Mouse (Mus musculus): ENCODE data around the gene Gm19668. TPM values are rescaled to one million over a fixed set of nuclear protein-coding genes. Genes with fewer than 3 reads are reported as not detected.
"Not testable (repeated sequence)": the region's sequence is repeated elsewhere in the genome, so short reads cannot be mapped to it uniquely, and the experiment has no call there.

Gm19668 gene
- polyA plus RNA-seq, 1 experiment from 2014 or later, result not detected

DNA sequence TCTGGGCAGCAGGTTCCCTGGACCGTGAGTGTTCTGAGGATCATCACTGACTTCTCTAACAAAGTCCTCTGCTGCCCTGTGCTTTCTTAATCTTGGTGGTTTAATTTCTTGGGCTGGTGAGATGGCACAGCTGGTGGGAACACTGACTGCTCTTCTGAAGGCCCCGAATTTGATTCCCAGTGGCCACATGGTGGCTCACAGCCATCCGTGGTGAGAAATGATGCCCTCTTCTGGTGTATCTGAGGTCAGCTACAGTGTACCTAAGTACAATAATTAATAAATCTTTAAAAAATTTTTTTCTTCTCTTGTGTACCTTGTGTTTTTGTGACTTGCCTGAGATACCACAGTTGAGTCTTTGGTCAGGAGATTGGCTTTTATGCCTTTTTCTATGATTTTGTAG, 46.6 kb downstream of the Gm19668 start:
- H3K4me2 ChIP-seq (replicated peaks); H3K27ac ChIP-seq; H3K27me3 ChIP-seq (replicated peaks); H3K4me1 ChIP-seq; H3K9ac ChIP-seq; H3K9me3 ChIP-seq; H3K36me3 ChIP-seq; ATAC-seq (ENCODE audit: low FRiP score, low read depth); H3K4me3 ChIP-seq: not testable (repeated sequence)
- WGBS, result 70% methylated on average over 3 of the region's 3 CpGs

DNA sequence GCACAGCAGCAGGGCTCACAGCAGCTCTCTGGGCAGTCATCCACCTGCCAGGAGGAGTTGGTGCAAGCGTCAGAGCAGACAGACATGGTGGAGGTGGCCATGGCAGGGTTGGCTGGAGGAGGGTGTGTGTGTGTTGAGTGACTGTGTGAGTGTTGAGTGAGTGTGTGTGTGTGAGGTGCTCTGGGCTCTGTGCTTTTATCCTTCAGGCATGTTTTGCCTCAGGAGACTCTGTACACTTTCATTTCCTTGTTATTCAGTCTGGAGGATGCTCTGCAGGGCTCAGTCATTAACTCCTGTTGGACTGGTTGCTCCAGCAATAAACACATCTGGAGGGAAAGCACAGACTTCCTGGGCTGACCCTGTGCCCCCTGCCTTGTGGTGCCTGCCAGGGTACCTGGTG, 47.7 kb downstream of the Gm19668 start, which contains the start of gene Gm9736:
TSS of gene Gm9736 (minus strand) at position 101 of the 400 bp plus-strand sequence.
- not testable (repeated sequence) for ATAC-seq (ENCODE audit: low FRiP score, low read depth); H3K27me3 ChIP-seq (replicated peaks); H3K36me3 ChIP-seq; H3K27ac ChIP-seq; H3K4me2 ChIP-seq (replicated peaks); H3K9ac ChIP-seq; H3K9me3 ChIP-seq; H3K4me1 ChIP-seq; H3K4me3 ChIP-seq
- 77% methylated on average over 1 of the region's 1 CpGs for WGBS

DNA sequence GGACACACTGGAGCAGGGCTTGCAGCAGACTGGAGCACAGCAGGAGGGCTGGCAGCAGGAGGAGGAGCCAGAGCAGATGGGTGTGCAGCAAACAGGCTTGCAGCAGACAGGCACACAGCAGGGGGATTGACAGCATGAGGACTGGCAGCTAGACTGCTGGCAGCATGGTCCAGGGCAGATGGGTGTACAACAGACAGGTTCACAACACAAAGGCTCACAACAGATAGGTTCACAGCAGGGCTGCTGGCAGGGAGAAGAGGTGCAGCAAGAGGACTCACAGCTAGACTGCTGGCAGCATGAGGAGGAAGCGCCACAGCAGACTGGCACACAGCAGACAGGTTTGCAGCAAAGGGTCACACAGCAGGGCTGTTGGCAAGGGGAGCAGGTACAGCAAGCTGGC, 48.2 kb downstream of the Gm19668 start:
- H3K9ac ChIP-seq; H3K9me3 ChIP-seq; H3K4me1 ChIP-seq; H3K4me3 ChIP-seq; H3K27me3 ChIP-seq (replicated peaks); ATAC-seq (ENCODE audit: low FRiP score, low read depth); H3K4me2 ChIP-seq (replicated peaks); H3K27ac ChIP-seq; H3K36me3 ChIP-seq: not testable (repeated sequence)
- 93% methylated on average over 1 of the region's 1 CpGs for WGBS

Other genes starting within 250 kb of the Gm19668 start
- gene Pttg1ip, start 217.4 kb downstream of the Gm19668 start, polyA plus RNA-seq (2016; fragmentation: Nextera tagmentation; extraction: Ambion mirVana), result 67.8 and 71.1 TPM in 2 replicates
- 288 and 299 TPM in 2 replicates for gene Sumo3, start 193.0 kb downstream of the Gm19668 start, polyA plus RNA-seq (2016; fragmentation: Nextera tagmentation; extraction: Ambion mirVana)
- 7.6 and 11.0 TPM in 2 replicates for gene Gm49325, start 192.9 kb downstream of the Gm19668 start, polyA plus RNA-seq (2016; fragmentation: Nextera tagmentation; extraction: Ambion mirVana)
- 90.9 and 93.7 TPM in 2 replicates for gene Ube2g2, start 176.9 kb downstream of the Gm19668 start, polyA plus RNA-seq (2016; fragmentation: Nextera tagmentation; extraction: Ambion mirVana)
- gene Tspear, start 112.6 kb downstream of the Gm19668 start, polyA plus RNA-seq (2016; fragmentation: Nextera tagmentation; extraction: Ambion mirVana), result 0.98 and 1.2 TPM in 2 replicates
- gene Gm19402, start 108.4 kb downstream of the Gm19668 start, polyA plus RNA-seq (2016; fragmentation: Nextera tagmentation; extraction: Ambion mirVana), result not detected in 2 replicates
- gene Gm9508, start 101.9 kb downstream of the Gm19668 start, polyA plus RNA-seq (2016; fragmentation: Nextera tagmentation; extraction: Ambion mirVana), result not detected in 2 replicates
- gene Gm10272, start 92.5 kb downstream of the Gm19668 start, polyA plus RNA-seq (2016; fragmentation: Nextera tagmentation; extraction: Ambion mirVana), result not detected in 2 replicates
- not detected in 2 replicates for gene Gm10024, start 87.7 kb downstream of the Gm19668 start, polyA plus RNA-seq (2016; fragmentation: Nextera tagmentation; extraction: Ambion mirVana)
- not detected in 2 replicates for gene Gm10142, start 83.3 kb downstream of the Gm19668 start, polyA plus RNA-seq (2016; fragmentation: Nextera tagmentation; extraction: Ambion mirVana)
- gene Krtap12-1, start 78.5 kb downstream of the Gm19668 start, polyA plus RNA-seq (2016; fragmentation: Nextera tagmentation; extraction: Ambion mirVana), result not detected in 2 replicates
- not detected in 2 replicates for gene Gm10100, start 72.6 kb downstream of the Gm19668 start, polyA plus RNA-seq (2016; fragmentation: Nextera tagmentation; extraction: Ambion mirVana)
- gene Gm18596, start 56.5 kb downstream of the Gm19668 start, polyA plus RNA-seq (2016; fragmentation: Nextera tagmentation; extraction: Ambion mirVana), result not detected in 2 replicates
- gene Gm9736, start 47.8 kb downstream of the Gm19668 start, polyA plus RNA-seq (2016; fragmentation: Nextera tagmentation; extraction: Ambion mirVana), result not detected in 2 replicates
- gene Gm3233, start 39.5 kb downstream of the Gm19668 start, polyA plus RNA-seq (2016; fragmentation: Nextera tagmentation; extraction: Ambion mirVana), result not detected in 2 replicates
- not detected in 2 replicates for gene Gm3238, start 27.8 kb downstream of the Gm19668 start, polyA plus RNA-seq (2016; fragmentation: Nextera tagmentation; extraction: Ambion mirVana)
- gene Gm7138, start 22.2 kb downstream of the Gm19668 start, polyA plus RNA-seq (2016; fragmentation: Nextera tagmentation; extraction: Ambion mirVana), result not detected in 2 replicates
- not detected in 2 replicates for gene Gm3250, start 16.6 kb downstream of the Gm19668 start, polyA plus RNA-seq (2016; fragmentation: Nextera tagmentation; extraction: Ambion mirVana)
- not detected in 2 replicates for gene Gm7137, start 10.9 kb downstream of the Gm19668 start, polyA plus RNA-seq (2016; fragmentation: Nextera tagmentation; extraction: Ambion mirVana)
- gene Gm9639, start 4.1 kb downstream of the Gm19668 start, polyA plus RNA-seq (2016; fragmentation: Nextera tagmentation; extraction: Ambion mirVana), result not detected in 2 replicates
- gene Gm9507, start 12.7 kb upstream of the Gm19668 start, polyA plus RNA-seq (2016; fragmentation: Nextera tagmentation; extraction: Ambion mirVana), result not detected in 2 replicates
- not detected in 2 replicates for gene Gm2696, start 15.5 kb upstream of the Gm19668 start, polyA plus RNA-seq (2016; fragmentation: Nextera tagmentation; extraction: Ambion mirVana)
- gene Krtap10-4, start 28.0 kb upstream of the Gm19668 start, polyA plus RNA-seq (2016; fragmentation: Nextera tagmentation; extraction: Ambion mirVana), result not detected in 2 replicates
- gene Krtap10-10, start 36.8 kb upstream of the Gm19668 start, polyA plus RNA-seq (2016; fragmentation: Nextera tagmentation; extraction: Ambion mirVana), result not detected in 2 replicates
- not detected in 2 replicates for gene Gm36176, start 47.7 kb upstream of the Gm19668 start, polyA plus RNA-seq (2016; fragmentation: Nextera tagmentation; extraction: Ambion mirVana)
- gene Gm10318, start 53.7 kb upstream of the Gm19668 start, polyA plus RNA-seq (2016; fragmentation: Nextera tagmentation; extraction: Ambion mirVana), result not detected in 2 replicates
- not detected in 2 replicates for gene Gm3285, start 62.8 kb upstream of the Gm19668 start, polyA plus RNA-seq (2016; fragmentation: Nextera tagmentation; extraction: Ambion mirVana)
- gene Lrrc3, start 103.4 kb upstream of the Gm19668 start, polyA plus RNA-seq (2016; fragmentation: Nextera tagmentation; extraction: Ambion mirVana), result 8.0 and 8.4 TPM in 2 replicates
- 2.2 and 3.0 TPM in 2 replicates for gene Trpm2, start 171.4 kb upstream of the Gm19668 start, polyA plus RNA-seq (2016; fragmentation: Nextera tagmentation; extraction: Ambion mirVana)
- gene 1810043G02Rik, start 179.4 kb upstream of the Gm19668 start, polyA plus RNA-seq (2016; fragmentation: Nextera tagmentation; extraction: Ambion mirVana), result 35.4 and 35.8 TPM in 2 replicates
- 113 and 115 TPM in 2 replicates for gene Pfkl, start 210.9 kb upstream of the Gm19668 start, polyA plus RNA-seq (2016; fragmentation: Nextera tagmentation; extraction: Ambion mirVana)
- not detected in 2 replicates for gene Dnmt3l, start 242.8 kb upstream of the Gm19668 start, polyA plus RNA-seq (2016; fragmentation: Nextera tagmentation; extraction: Ambion mirVana)
- 0.17 and 0.22 TPM in 2 replicates for gene Aire, start 244.5 kb upstream of the Gm19668 start, polyA plus RNA-seq (2016; fragmentation: Nextera tagmentation; extraction: Ambion mirVana)

All from neural tube, embryonic 12.5 days (tissue).